Mouse (Mus musculus) stomach, postnatal 0 days (tissue): Measurements from ENCODE around the gene Fndc1.

Experiments
- CTCF ChIP-seq: IDR thresholded peaks from 2 replicates; pipeline ENCODE4 v1.5.1; 2016; ENCODE audit warnings: antibody characterized with exemption, low read depth, mild to moderate bottlenecking, moderate library complexity
- EP300 ChIP-seq: optimal IDR thresholded peaks from 2 replicates; pipeline ENCODE3; 2016; ENCODE audit warnings: antibody characterized with exemption

- TF ChIP-seq CTCF (no peak), EP300 (no peak)
These were observed 31.9 kb downstream of the Fndc1 start for GRCm38 (mm10) chr17:7795168-7795567.
